Mouse (Mus musculus) lung, postnatal 0 days (tissue): Measurements from ENCODE around the gene Psrc1.

Experiments
- CTCF ChIP-seq: IDR thresholded peaks from 2 replicates; pipeline ENCODE4 v1.5.1; 2016; ENCODE audit warnings: antibody characterized with exemption, mild to moderate bottlenecking
- EP300 ChIP-seq: IDR thresholded peaks from 2 replicates; pipeline ENCODE4 v1.6.1; 2016; ENCODE audit warnings: antibody characterized with exemption, mild to moderate bottlenecking, control low read depth

DNA sequence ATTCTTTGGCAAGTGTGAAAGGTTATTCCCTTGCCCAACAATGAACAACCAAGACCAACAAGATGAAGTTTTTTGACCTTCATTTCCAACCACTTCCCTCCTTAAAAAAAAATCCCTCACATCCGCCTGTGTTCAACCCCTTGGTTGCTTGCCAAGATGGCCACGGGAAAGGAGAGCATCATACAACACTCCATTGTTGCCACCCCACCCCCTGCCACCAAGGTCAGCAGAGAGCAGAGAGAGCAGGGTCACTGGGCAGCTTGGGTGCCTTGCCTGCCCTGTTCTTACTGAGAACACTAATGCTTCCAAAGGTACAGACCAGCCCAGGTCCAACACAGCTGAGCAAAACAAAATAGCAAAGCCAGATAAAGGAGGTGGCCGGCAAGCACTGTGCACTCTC lies 11.4 kb upstream of the Psrc1 start:
- TF ChIP-seq EP300: no peak
- no peak; the same call in 1 of the 2 replicates for TF ChIP-seq CTCF
